Mouse (Mus musculus) myocyte (in vitro differentiated cells): ENCODE measurements around the gene Zdhhc11. TPM values are rescaled to one million over a fixed set of nuclear protein-coding genes. Genes with fewer than 3 reads are reported as not detected.

Experiments used
- H3K27me3 ChIP-seq: one replicate; pipeline ENCODE4 v1.6.1; 2011; ENCODE audit not compliant: control insufficient read depth, insufficient read depth, insufficient read length
- H3K36me3 ChIP-seq: one replicate; pipeline ENCODE4 v1.6.1; 2011; ENCODE audit not compliant: control insufficient read depth, insufficient read depth
- H3K4me2 ChIP-seq: one replicate; pipeline ENCODE4 v1.6.1; 2011; ENCODE audit warnings: low read depth, control low read depth
- H3K4me3 ChIP-seq: one replicate; pipeline ENCODE4 v1.5.1; 2011; ENCODE audit warnings: mild to moderate bottlenecking, control low read depth, moderate library complexity
- H3K79me2 ChIP-seq: one replicate; pipeline ENCODE4 v1.6.1; 2011; ENCODE audit not compliant: control insufficient read depth, insufficient read depth
- H3ac ChIP-seq: one replicate; pipeline ENCODE4 v1.6.1; 2011; ENCODE audit not compliant: control insufficient read depth, insufficient read length
- CEBPB ChIP-seq: IDR thresholded peaks from 2 replicates; pipeline ENCODE4 v1.6.1; 2011; ENCODE audit warnings: mild to moderate bottlenecking, moderate library complexity; ENCODE audit not compliant: poor library complexity, insufficient read depth, severe bottlenecking
- E2F4 ChIP-seq: IDR thresholded peaks from one replicate; pipeline ENCODE4 v1.6.1; 2011; ENCODE audit warnings: mild to moderate bottlenecking, control low read depth, moderate library complexity; ENCODE audit not compliant: insufficient read depth
- MAX ChIP-seq: IDR thresholded peaks from one replicate; pipeline ENCODE4 v1.6.1; 2011; ENCODE audit warnings: low read depth, mild to moderate bottlenecking, control low read depth
- MYOD1 ChIP-seq, 3 experiments: IDR thresholded peaks; one replicate each; pipeline ENCODE4 v1.6.1; 2011; ENCODE audit warnings: control low read depth in 2 of 3, low read depth in 2 of 3, mild to moderate bottlenecking in 2 of 3, moderate library complexity in 1 of 3; ENCODE audit not compliant: insufficient read length in 2 of 3, control insufficient read depth in 1 of 3
- MYOG ChIP-seq, 3 experiments: IDR thresholded peaks; one replicate each; pipeline ENCODE4 v1.6.1; 2011; ENCODE audit warnings: control low read depth in 2 of 3, low read depth in 2 of 3, mild to moderate bottlenecking in 2 of 3; ENCODE audit not compliant: insufficient read length in 2 of 3, control insufficient read depth in 1 of 3, insufficient read depth in 1 of 3
- POLR2A ChIP-seq: IDR thresholded peaks from one replicate; pipeline ENCODE4 v1.6.1; 2011; ENCODE audit warnings: low read depth, mild to moderate bottlenecking, control low read depth, moderate library complexity; ENCODE audit not compliant: insufficient read length
- POLR2AphosphoS2 ChIP-seq: IDR thresholded peaks from one replicate; pipeline ENCODE4 v1.6.1; 2011; ENCODE audit warnings: low read depth, control low read depth; ENCODE audit not compliant: insufficient read length
- REST ChIP-seq: IDR thresholded peaks from one replicate; pipeline ENCODE4 v1.6.1; 2011; ENCODE audit warnings: mild to moderate bottlenecking, control low read depth, moderate library complexity; ENCODE audit not compliant: insufficient read depth, insufficient read length
- SRF ChIP-seq: IDR thresholded peaks from one replicate; pipeline ENCODE4 v1.6.1; 2011; ENCODE audit warnings: low read depth; ENCODE audit not compliant: control insufficient read depth, insufficient read length
- TCF12 ChIP-seq: IDR thresholded peaks from one replicate; pipeline ENCODE4 v1.6.1; 2011; ENCODE audit warnings: mild to moderate bottlenecking, control low read depth; ENCODE audit not compliant: poor library complexity, insufficient read depth, severe bottlenecking
- TCF3 ChIP-seq: IDR thresholded peaks from one replicate; pipeline ENCODE4 v1.6.1; 2011; ENCODE audit warnings: low read depth, control low read depth; ENCODE audit not compliant: insufficient read length
- USF1 ChIP-seq: IDR thresholded peaks from one replicate; pipeline ENCODE4 v1.6.1; 2011; ENCODE audit warnings: low read depth, mild to moderate bottlenecking, control low read depth, moderate library complexity
- polyA plus RNA-seq: library from polyadenylated mRNA; unstranded; fragments of >200 nt; fragmentation: generic; extraction: Trizol; gene quantifications from one replicate; pipeline ENCODE4 v1.2.1, GENCODE M21; 2012; ENCODE audit warnings: missing spikeins

Gene Zdhhc11
- polyA plus RNA-seq, 1 experiment, result not detected

- Histone ChIP-seq H3ac (no peak overlapping the region), H3K36me3 (no peaks in the 10 kb centered on the region), H3K4me3 (no peak overlapping the region), H3K27me3 (peaks cover 19% of the 10 kb centered on the region), H3K79me2 (no peaks in the 10 kb centered on the region), H3K4me2 (no peak overlapping the region)
- no peak for TF ChIP-seq MYOG (IDR thresholded peaks at IDR 0.05; ENCODE audit: control insufficient read depth in 1 of 3, insufficient read depth in 1 of 3, insufficient read length in 2 of 3, low read depth in 2 of 3)
- no peak for TF ChIP-seq POLR2A
- TF ChIP-seq CEBPB, result no peak
- TF ChIP-seq USF1, result no peak
- TF ChIP-seq SRF, result no peak
- no peak for TF ChIP-seq TCF3
- TF ChIP-seq TCF12, result no peak
- no peak for TF ChIP-seq E2F4
- TF ChIP-seq POLR2AphosphoS2, result no peak
- no peak for TF ChIP-seq REST
- no peak for TF ChIP-seq MAX
- TF ChIP-seq MYOD1 (IDR thresholded peaks at IDR 0.05; ENCODE audit: control insufficient read depth in 1 of 3, insufficient read length in 2 of 3, low read depth in 2 of 3), result no peak
Measured at GRCm38 (mm10) chr13:74025151-74026081, 61.8 kb downstream of the Zdhhc11 start.

DNA sequence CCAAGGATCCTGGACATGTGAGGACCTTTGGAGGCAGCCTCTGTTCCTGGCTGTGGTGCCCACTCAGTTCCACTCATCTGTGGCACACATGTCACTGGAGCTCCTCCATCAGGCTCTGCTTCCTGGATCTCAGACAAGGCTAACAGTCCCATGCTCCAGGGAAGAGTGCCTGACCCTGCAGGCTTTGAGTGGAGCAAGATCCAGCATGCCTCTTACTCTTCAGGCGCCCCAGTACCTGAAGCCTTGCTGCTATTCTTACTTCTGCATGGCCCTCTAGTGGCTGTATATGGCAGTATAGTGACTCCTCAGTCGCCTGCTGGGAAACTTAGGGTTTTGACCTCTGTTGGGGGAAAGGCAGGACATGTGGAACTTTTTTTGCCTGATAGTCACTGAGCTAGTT lies 62.6 kb downstream of the Zdhhc11 start:
- no peak overlapping the region for H3K4me2 ChIP-seq
- no peak overlapping the region for H3ac ChIP-seq
- TF ChIP-seq REST (no peak), TCF3 (no peak), SRF (no peak), TCF12 (no peak), MYOD1 (IDR thresholded peaks at IDR 0.05; ENCODE audit: control insufficient read depth in 1 of 3, insufficient read length in 2 of 3, low read depth in 2 of 3) (no peak), POLR2A (no peak), E2F4 (no peak), USF1 (no peak), MYOG (IDR thresholded peaks at IDR 0.05; ENCODE audit: control insufficient read depth in 1 of 3, insufficient read depth in 1 of 3, insufficient read length in 2 of 3, low read depth in 2 of 3) (no peak), MAX (no peak), CEBPB (no peak), POLR2AphosphoS2 (no peak)
- H3K4me3 ChIP-seq, result no peak overlapping the region
- no peaks in the 10 kb centered on the region for H3K36me3 ChIP-seq
- H3K27me3 ChIP-seq, result peaks cover 12% of the 10 kb centered on the region
- H3K79me2 ChIP-seq, result no peaks in the 10 kb centered on the region

DNA sequence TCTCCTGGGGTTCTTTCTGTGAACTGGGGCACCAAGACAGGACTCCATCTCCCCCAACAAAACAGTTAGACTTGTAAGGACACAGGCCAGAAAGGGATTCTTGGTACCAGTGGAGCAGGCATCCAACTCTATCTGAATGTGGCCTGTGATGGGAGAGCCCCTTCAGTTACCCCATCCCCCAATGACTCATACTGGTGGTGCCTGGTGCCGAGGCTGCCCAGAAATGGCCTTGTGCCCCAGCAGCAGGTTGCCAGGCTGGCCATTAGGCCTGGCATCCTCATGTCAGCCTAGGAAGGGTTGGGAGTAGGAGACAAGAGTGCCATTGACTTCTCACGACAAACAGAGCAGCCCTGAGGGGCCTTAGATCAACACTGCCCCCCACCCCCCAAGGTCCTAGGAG lies 64.5 kb downstream of the Zdhhc11 start:
- peaks cover 8% of the 10 kb centered on the region for H3K27me3 ChIP-seq
- no peak overlapping the region for H3K4me3 ChIP-seq
- TF ChIP-seq REST, result no peak
- H3K36me3 ChIP-seq, result no peaks in the 10 kb centered on the region
- H3K4me2 ChIP-seq, result no peak overlapping the region
- H3ac ChIP-seq, result no peak overlapping the region
- no peaks in the 10 kb centered on the region for H3K79me2 ChIP-seq

DNA sequence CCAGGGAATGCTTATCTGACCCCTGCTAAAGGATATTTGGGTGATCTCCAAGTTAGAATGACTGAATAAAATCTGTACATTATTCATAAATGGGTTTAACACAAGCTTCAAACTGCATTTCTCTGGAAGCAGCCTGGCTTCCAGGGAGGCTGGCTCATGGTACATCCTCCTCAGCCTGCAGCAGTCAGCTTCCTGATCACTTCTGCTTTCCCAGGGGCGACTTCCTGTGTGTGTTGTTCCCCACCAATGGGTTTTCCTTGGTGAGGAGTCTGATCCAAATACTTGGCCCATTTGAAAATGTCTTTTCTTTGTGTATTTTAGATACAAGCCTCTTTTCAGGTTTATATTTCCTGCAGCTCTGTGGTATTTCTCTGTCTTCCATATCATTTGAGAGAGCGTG lies 65.4 kb downstream of the Zdhhc11 start:
- Histone ChIP-seq H3K36me3 (no peaks in the 10 kb centered on the region), H3ac (no peak overlapping the region), H3K4me2 (no peak overlapping the region), H3K27me3 (peaks cover 1% of the 10 kb centered on the region), H3K79me2 (no peaks in the 10 kb centered on the region), H3K4me3 (no peak overlapping the region)
- TF ChIP-seq POLR2A (no peak), CEBPB (no peak), POLR2AphosphoS2 (no peak), USF1 (no peak), TCF12 (no peak), E2F4 (no peak), TCF3 (no peak), SRF (no peak), MAX (no peak), MYOG (IDR thresholded peaks at IDR 0.05; ENCODE audit: control insufficient read depth in 1 of 3, insufficient read depth in 1 of 3, insufficient read length in 2 of 3, low read depth in 2 of 3) (no peak), MYOD1 (IDR thresholded peaks at IDR 0.05; ENCODE audit: control insufficient read depth in 1 of 3, insufficient read length in 2 of 3, low read depth in 2 of 3) (no peak), REST (no peak)

DNA sequence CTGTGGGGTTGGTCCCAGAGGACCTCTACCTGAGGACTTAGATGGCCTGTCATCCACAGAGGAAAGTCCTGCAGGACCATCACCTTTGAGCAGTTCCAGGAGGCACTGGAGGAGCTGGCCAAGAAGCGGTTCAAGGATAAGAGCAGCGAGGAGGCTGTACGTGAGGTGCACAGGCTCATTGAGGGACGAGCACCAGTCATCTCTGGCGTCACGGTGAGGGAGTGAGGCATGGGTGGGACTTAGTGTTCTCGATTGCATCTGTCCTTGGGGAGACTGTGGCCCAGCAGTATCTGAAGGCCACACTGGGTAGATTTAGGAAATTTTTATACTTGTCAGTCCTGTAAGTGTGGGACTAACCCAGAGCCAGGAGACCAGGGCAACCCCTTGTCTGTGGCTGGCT lies 67.0 kb downstream of the Zdhhc11 start:
- no peaks in the 10 kb centered on the region for H3K36me3 ChIP-seq

More for the DNA sequence above, 67.0 kb downstream of the Zdhhc11 start:
- no peak overlapping the region for H3K4me3 ChIP-seq
- no peak overlapping the region for H3ac ChIP-seq
- H3K27me3 ChIP-seq, result no peaks in the 10 kb centered on the region
- no peak for TF ChIP-seq TCF3
- no peak for TF ChIP-seq REST
- no peak for TF ChIP-seq TCF12
- no peak for TF ChIP-seq CEBPB
- TF ChIP-seq SRF, result no peak
- no peak for TF ChIP-seq POLR2A
- TF ChIP-seq MYOG (IDR thresholded peaks at IDR 0.05; ENCODE audit: control insufficient read depth in 1 of 3, insufficient read depth in 1 of 3, insufficient read length in 2 of 3, low read depth in 2 of 3), result no peak
- no peak for TF ChIP-seq USF1
- TF ChIP-seq POLR2AphosphoS2, result no peak
- no peak for TF ChIP-seq MAX
- TF ChIP-seq E2F4, result no peak
- TF ChIP-seq MYOD1 (IDR thresholded peaks at IDR 0.05; ENCODE audit: control insufficient read depth in 1 of 3, insufficient read length in 2 of 3, low read depth in 2 of 3), result no peak
- H3K4me2 ChIP-seq, result no peak overlapping the region
- no peaks in the 10 kb centered on the region for H3K79me2 ChIP-seq
